Mouse (Mus musculus): Measurements from ENCODE around the gene Tor2a.

The Tor2a gene

DNA sequence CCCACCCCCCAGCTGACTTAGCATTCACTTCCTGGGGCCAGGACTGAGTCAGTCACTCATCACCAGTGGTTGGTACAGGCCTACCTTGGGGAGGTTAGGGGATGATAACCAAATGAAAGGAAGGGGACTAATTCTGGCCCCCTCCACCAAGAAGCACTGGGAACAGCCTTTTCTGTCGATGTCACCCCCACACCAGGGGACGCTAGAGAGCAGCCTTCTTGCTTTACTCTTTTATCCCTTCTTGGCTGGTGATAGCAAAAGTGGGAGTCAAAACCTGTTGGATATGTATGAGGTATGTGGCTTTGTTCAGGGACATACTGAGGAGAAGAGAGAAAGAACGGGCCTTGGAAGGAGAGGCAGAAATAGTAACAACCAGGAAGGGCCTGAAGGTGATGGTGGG lies 6.3 kb downstream of the Tor2a start:
- no peak for DNase-seq (ENCODE audit: low spot score in 2 of 2)

DNA sequence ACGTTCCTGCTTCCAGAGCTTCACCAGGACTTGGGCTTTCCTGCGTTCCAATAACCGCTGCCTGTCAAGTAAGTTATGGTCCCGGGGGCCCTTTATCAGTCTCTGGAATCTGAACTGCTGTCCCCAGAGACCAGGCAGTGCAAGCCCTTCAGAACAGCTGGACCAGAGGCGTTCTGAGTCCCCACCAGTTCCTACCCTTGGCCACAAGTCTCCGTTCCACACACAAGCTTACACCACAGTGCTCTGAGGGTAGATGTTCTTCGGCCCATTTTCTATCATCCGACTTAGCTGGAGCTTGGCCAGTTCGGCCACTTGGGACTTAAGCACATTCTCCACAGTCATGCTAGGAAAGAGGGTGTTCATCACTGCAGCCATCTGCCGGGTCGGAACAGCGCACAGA lies 10.2 kb downstream of the Tor2a start:
- DNase-seq (ENCODE audit: low spot score in 2 of 2) = no peak

DNA sequence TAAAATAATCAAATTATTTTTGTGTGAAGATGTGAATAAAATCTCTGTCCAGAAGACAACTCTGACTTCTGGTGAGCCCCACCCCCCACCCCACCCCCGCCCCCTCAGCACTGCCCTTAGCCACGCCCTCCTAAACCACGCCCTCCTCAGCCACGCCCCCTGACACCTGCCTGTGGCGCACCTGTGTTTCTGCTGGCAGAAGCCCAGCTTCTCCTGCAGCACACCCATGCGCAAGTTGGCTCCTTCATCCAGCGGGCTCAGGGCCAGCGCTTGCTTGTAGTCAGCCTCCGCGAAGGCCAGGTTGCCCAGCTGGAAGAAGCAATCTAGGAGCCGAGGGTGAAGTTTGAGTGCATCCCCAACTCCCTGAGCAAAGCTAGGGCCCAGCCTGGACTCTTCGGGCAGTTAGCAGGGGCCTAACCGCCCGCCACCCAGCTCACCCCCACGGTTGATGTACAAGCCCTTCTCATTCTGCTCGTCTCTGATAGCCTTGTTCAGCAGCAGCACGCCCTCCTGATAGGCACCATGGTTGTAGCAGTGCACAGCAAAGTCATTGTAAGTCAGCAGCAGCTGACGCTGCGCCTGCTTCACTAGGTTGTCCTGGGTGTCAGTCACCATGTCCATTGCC lies 11.7 kb downstream of the Tor2a start:
- no peak for DNase-seq (ENCODE audit: low spot score in 2 of 2)

DNA sequence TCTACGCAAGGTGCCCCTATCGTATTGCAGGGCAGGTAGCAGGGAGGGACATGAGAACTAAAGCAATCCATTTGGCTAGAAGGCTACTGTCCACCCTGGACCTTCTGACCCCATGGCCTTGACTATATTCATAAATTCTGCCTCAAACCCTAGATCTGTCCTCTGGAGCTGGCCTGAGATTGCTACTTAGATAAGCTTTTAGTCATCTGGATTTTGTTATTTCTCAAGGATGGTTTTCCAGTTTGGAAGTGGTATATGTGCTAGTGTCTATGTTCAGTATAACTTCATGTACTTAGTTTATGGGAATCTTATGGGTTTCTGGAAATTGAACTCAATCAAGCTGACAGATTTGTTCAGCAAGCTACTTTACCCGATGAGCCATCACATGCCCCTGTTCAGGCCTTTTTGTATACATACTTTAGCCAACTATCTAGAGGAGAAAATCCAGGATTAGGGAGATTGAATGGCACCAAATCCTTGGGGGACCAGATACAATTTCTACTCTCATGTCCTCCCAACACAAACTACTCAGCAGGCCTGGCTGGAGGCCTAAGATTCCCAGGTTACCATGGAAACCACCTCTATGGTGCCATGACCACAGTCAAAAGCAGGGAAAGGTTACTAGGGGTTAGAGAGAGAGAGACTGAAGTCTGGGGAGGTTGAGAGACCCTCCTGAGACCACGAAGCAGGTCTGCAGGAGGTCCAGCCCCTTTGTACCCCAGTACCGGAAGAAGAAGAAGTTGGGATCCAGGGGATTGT lies 12.5 kb downstream of the Tor2a start:
- no peak for DNase-seq (ENCODE audit: low spot score in 2 of 2)

DNA sequence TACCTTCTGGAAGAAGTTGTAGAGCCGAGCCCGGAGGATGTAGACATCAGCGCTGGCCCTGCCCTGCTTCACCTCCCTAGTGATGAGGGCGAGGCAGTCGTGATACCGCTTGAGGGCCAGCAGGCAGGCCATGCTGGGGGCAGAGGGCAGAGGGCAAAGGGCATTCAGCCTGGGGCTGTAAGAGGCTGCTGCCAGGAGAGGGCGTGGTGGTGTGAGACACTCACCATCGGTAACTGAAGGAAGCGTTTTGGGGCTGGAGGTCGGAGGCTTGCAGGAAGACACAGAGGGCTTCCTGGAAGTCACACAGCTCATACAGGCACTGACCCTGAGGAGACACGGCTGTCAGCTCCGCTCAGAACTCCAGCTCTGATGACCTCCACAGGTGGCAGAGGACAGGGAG lies 14.9 kb downstream of the Tor2a start:
- DNase-seq (ENCODE audit: low spot score in 2 of 2) = no peak

DNA sequence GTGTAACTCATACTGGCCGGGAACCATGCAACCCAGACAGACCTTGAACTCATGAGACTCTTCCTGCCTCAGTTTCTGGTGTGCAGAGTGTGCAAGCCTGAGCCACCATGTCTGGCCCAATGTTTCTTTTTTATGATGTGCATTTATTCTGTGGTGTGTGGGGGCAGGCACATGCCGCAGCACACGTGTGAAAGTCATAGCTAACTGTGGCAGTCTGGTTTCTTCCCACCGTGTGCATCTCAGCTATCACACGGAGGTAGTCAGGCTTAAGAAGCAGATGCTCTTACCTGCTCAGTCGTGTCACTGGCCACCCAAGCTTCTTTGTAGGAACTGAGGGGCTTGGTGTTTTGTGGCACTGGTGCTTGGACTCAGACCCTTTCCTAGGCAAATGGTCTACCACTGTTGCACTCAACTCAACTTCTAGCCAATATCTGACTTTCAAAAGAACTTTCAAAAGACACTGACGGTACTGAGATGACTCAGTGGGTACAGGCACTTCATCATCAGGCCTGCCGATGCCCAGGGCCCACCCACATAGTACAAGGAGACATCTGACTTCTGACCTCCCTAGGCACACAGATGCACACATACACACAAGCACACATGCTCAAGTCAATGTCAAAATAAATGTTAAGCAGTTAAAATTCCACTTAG lies 15.7 kb downstream of the Tor2a start:
- DNase-seq (ENCODE audit: low spot score in 2 of 2) = no peak

DNA sequence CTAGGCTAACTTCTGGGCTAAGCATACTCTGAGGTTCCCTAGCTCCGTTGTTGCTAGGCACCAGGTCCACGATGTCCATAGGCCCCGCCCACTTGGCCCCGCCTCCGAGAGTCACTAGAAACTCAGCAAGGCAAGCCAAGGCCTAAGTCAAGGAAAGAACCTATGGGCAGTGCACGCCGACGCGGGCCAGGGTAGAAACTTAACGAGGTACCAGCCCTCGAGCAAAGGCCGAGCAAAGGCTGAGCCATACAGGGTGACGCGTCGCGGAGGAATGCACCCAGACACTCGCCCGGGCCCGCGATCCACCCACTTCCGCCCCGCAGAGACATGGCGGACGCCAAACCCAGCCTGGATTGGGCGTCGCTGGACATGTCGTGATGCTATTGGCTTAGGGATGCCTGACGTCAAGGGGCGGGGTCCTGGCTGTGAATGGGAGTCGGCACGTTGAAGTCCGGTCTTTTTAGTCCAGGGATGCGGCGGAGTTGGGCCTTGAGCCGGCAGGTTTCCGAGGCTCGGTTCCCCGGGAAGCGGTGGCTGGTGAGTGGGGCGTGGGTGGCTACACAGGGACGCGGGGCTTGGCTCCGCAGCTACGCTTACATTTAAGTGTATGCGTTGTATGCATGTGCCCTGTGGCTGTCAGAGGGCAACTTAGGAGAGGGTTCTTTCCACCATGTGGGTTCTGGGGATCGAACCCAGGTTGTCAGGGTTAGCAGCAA lies 18.5 kb downstream of the Tor2a start, which contains the start of the genes Ttc16 and Ptrh1:
Gene Ttc16, minus strand, starts transcription at position 275 of the 716 bp plus-strand sequence.
Gene Ptrh1, plus strand, starts transcription at position 428 of the 716 bp plus-strand sequence.
- DNase-seq (ENCODE audit: low spot score in 2 of 2) = peak; percentile 97 to 98

DNA sequence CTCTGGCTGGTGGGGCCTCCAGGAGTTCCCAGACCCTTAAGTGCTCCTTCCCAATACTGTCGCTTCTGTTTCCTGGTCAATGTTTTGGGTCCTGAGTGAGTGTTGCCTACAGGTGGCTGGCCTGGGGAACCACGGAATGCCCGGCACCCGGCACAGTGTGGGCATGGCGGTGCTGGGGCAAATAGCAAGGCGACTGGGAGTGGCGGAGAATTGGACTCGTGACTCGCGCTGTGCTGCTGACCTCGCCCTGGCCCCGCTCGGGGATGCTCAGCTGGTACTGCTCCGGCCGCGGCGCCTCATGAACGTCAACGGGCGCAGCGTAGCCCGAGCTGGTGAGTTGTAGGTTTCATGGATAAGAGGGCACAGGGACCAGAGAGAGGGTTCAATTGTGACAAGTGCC lies 19.2 kb downstream of the Tor2a start:
- no peak for DNase-seq (ENCODE audit: low spot score in 2 of 2)

DNA sequence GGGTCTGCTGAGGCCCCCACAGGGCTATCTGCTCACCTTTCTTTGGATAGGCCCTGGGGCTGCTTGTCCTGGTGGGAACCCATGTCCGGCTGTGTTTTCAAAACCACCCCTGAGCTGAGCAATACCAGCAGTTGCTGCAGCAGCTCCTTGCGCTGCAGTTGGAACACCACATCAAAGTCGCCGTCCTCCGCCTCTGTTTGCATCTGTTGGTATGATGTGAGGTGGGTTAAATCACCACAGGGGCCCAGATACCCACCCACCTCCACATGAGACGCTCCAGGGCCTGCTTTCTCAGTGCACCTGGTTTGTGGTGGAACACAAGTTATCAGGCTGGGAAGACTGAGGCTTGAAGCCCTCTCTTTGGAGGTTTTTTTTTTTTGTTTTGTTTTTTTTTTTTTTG lies 21.0 kb downstream of the Tor2a start:
- DNase-seq (ENCODE audit: low spot score in 2 of 2) = no peak

DNA sequence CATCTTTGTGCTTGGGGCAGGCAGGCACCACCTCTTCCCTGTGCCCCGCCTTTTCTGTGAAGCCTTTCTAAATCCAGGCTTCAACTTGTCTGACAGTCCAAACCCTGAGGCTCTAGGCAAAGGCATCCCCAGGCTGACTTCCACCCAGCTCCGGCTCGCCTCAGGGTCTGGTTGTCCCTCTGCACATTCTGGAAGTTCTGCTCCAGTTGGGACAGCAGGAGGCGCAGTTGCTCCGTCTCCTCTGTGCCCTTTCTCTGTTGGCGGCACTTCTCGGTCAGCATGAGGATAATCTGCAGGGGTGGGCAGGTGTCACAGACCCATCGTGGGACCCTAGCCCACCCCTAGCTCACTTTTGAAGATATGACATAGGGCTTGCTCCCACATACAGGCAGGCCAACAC lies 22.1 kb downstream of the Tor2a start:
- peak in 1 of 2 experiments; percentile 53 for DNase-seq (ENCODE audit: low spot score in 2 of 2)

DNA sequence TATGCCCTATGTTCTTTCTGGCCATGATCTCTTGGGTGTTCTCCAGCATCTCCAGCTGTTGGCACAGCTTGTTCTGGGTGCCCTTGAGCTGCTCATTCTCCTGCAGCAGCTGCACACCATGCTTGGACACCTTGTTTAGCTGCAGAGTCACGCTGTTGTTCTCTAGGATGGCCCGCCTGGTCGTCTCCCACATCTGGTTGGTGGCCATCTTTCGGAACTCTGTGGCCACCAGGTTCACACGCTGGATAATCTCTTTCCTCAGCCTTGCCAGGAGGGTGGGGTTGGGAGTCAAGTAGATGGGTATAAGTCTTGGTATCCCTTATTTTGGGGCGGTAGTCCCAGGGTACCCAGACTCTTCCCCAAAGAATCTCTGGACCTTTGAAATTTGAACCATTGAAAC lies 22.7 kb downstream of the Tor2a start:
- no peak for DNase-seq (ENCODE audit: low spot score in 2 of 2)

DNA sequence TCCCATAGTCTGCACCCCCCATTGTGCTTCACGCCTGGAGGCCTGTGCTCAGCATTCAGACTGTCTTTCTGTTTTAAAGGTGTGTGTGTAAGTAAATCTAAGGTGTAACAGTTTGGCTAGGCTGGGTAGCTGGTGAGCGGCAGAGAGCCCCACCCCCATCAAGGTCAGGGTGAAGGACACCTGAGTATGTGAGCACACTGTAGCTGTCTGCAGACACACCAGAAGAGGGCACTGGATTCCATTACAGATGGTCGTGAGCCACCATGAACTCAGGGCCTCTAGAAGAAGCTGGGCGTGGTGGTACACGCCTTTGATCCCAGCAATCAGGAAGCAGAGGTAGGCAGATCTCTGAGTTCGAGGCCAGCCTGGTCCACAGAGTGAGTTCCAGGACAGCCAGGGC lies 24.7 kb downstream of the Tor2a start:
- DNase-seq (ENCODE audit: low spot score in 2 of 2) = no peak

DNA sequence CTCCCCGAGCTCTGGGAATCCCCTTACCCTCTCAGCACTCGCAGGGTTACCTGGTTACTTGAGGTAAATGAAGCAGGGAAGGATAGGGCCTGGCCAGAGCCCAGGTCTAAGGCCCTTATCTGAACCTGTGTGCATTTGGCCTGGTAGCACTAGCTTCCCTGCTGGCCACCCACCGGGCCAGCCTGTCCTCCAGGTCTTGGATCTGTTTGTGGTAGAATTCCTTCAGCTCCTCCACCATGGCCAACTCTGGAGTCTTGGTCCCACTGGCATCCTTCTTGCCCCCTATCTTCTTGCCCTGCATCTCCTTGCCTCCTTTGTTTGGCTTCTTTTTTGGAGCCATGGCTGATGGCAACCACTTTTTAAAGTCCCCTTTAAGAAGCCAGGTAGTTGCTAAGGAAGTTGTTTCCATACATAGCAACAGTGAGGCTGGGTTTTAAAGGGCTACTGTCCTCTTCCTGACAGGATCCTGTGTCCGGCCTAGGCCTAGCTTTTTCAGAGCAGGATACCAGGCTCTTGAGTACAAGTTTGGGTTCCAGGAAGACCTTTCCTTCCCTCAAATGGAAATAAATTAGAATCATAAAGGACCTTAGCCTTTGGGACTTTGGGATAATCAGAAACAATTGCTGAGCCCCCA lies 27.1 kb downstream of the Tor2a start, which contains the start of gene Cfap157:
Gene Cfap157, minus strand, starts transcription at position 381 of the 634 bp plus-strand sequence.
- no peak for DNase-seq (ENCODE audit: low spot score in 2 of 2)

DNA sequence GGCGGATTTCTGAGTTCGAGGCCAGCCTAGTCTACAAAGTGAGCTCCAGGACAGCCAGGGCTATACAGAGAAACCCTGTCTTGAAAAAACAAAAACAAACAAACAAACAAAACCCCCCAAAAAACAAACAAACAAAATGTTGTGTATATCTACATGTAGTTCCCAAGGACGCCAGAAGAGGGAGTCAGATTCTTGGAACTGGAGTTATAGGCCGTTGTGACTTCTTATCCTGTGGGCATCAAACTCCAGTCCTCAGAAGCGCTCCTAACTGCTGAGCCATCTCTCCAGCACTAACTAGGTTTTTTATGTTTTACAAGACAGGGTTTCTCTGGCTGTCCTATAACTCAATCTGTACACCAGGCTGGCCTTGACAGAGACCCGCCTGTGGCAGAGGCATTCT lies 30.1 kb downstream of the Tor2a start:
- DNase-seq (ENCODE audit: low spot score in 2 of 2) = no peak

DNA sequence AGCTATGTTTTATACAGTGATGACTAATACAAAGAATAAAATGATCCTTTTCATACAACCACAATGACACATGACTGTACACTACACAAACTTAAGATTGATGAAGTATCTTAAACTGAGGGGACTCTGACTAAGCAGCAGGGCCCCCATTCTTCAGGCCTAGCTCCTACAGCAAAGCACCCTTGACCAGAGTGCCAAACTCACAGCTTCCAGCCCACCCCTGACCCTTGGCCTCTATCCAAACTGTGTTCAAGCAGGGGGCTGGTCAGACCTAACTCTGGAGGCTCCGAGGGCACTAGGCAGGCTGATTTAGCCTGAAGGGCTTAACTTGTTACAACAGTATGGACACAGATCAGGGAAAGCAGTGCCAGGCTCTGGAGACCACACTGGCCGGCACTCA lies 31.5 kb downstream of the Tor2a start:
- DNase-seq (ENCODE audit: low spot score in 2 of 2) = no peak

DNA sequence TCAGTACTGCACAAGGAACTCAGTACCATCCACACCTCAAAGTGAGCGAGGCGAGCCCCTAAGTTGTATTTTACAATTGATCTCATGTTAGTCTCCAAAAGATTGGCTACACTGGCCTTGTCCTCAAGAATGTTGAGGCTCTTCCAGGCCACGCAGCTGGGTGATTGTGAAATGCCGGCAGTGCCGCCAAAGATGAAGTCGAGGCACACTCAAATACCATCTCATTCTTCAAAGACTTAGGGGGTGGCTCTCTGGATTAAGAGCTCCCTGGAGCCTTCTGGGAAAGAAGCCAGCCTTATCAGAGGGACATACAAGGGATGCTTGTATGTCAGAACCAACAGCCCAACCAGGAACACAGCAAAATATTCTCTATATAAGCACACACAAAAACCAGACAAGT lies 34.3 kb downstream of the Tor2a start:
- DNase-seq (ENCODE audit: low spot score in 2 of 2) = no peak

DNA sequence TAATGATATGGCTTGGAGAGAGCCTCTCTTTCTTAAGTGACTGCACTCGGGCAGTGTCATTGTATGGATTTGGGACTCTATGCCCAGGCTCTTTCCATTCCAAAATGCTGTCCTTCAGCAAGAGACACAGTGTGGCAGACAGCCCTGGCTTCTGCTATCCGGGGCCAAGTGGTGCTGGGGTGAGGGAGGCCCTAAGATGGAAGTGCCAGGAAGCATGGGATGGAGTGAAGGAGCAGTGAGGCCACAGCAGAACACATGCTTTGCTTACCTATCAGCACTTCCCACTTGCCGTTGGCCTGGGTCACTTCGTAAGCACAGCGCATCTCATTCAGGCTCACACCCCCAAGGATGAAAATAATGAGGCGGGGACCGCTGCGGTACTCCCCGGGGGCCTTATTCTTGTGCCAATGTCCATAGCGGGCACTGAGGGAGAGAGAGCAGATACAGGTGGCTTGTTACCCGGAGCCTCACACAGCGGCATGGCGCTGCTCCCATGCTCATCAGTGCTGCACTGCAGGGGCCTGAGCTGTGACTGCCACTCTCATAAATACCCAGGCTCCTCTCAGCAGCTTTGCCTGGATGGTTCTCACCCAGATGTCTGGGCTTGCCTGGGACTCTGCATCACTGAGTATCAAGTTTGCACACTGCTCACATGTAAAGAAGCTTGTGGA lies 38.8 kb downstream of the Tor2a start:
- no peak for DNase-seq (ENCODE audit: low spot score in 2 of 2)

DNA sequence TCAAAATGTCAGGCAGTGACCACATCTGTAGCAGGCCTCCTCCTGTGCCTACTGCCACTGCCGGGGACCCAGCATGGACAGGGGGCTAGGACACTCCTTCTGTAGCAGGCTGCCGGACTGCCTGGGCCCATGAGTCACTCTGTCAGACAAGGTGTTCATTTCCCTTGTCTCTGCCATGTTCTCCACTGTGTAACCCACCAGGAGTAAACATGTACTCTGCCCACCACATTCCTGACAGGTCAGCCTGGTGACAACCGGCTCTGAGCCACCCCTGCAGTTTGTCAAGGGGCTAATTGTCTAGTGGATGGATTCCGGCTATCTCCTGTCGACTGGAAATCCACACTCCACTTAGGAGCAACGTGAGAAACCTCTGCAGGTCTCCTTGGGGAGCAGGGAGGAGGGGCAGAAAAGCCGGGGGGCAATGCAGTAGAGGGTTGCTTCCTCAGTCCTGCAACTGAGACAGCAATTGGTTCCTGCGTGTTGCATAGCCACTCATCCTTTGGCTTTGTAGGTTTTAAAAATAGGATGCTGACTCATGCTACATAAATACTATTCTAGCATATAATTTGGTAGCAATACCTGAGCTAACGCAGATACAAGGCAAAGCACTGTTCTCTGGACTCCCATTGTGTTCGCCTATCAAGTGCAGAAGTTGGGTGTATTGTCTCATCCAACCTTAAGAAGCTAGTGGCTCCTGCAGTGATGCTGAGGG lies 41.4 kb downstream of the Tor2a start:
- no peak for DNase-seq (ENCODE audit: low spot score in 2 of 2)

DNA sequence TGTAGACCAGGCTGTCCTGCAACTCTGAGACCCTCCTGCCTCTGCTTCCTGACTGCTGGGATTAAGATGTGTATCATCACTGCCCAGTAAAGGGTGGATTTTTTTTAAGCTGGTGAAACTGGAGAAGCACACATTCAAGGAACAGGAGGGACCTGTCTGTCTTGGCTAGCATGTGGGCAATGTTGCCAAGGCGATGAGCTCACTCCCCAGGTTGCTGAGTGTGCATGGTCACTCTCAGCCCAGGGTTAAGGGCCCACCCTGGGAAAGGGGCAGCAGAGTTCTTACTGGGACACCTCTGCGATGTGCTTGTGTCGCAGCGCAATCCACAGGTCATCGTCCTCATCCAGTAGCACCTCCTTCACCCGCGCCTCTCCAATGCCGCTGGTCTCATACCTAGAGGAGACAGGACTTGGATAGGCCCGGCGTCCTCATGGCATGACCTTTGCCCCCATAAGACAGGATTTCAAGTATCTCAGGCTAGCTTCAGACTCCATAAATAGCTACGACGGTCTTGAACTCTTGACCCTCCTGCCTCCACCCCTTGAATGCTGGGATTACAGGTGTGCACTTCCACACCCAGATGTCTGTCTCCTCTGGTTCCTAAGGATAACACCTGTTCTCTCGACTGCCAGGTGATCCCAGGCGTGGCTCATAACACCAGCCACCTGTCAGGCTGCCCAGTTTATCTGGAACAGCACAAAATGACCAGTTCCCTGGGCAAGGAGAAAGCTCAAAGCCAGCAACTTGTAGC lies 52.0 kb downstream of the Tor2a start:
- DNase-seq (ENCODE audit: low spot score in 2 of 2) = no peak

Data from natural killer cell, adult 2 months (primary cell).